In genomic region chr6:28931636-28932327, GRCm38 (mm10) we compare ENCODE assay signal across 9 mouse cellular contexts.
DNase-seq lines count a peak whose midpoint lies in the region; ATAC-seq and TF ChIP-seq lines count a peak whose summit lies in the region.
"Had no signal": no experiment of that assay in that cellular context is flagged by ENCODE, and none has a peak within 500 bp of the region (broad histone marks: within the 10 kb centered on the region; RNA-seq: fewer than 3 reads in every experiment).

No protein-coding gene starts in this region.

- ATAC-seq in forebrain, embryonic 11.5 days (replicated peaks; ENCODE audit: low FRiP score), result peak; percentile 81
- ATAC-seq in limb, embryonic 14.5 days (ENCODE audit: low FRiP score, low read depth), result peak; percentile 53
- no peak for ATAC-seq in inflammation-experienced regulatory T-cells, adult 6 months

- no peak for TF ChIP-seq CTCF in thymus, adult 2 months (IDR thresholded peaks at IDR 0.05; ENCODE audit: borderline replicate concordance, control insufficient read depth, extremely low read depth, insufficient read depth, low read length, poor library complexity)

- H3K4me2 ChIP-seq in forebrain, embryonic 11.5 days (ENCODE audit: low read depth, low read length, severe bottlenecking), result peak overlapping the region; percentile 49
- peak overlapping the region; percentile 47 for H3K4me2 ChIP-seq in limb, embryonic 14.5 days (replicated peaks; ENCODE audit: low read depth, low read length, severe bottlenecking)

- DNase-seq in cerebellum, postnatal 10 days, result peak; percentile 34 to 50
- no peak for DNase-seq in cerebellum, postnatal 36 days
- peak; percentile 32 for DNase-seq in CD4-positive helper T cell, adult 2 months (ENCODE audit: low read depth, low spot score)
- DNase-seq in forebrain, embryonic 11.5 days (ENCODE audit: low spot score), result peak; percentile 68
- DNase-seq in limb, embryonic 14.5 days (ENCODE audit: low spot score), result no peak
- DNase-seq in adrenal gland, postnatal 36 days, result no peak
- no peak for DNase-seq in thymus, adult 2 months

- 0 out of 2 replicates have a peak overlapping the region, but pooled peaks have one; percentile 18 for H3K27ac ChIP-seq in forebrain, embryonic 11.5 days (ENCODE audit: low read depth, low read length)
- H3K27ac ChIP-seq in limb, embryonic 14.5 days (replicated peaks; ENCODE audit: low read depth, low read length), result no peak overlapping the region
- no peak overlapping the region for H3K27ac ChIP-seq in thymus, adult 2 months (ENCODE audit: control insufficient read depth, insufficient read depth, low read length)

- H3K4me1 ChIP-seq in forebrain, embryonic 11.5 days (replicated peaks; ENCODE audit: control insufficient read depth, insufficient read depth, low read length), result peaks cover 14% of the 10 kb centered on the region; the same call in 1 of the 2 replicates
- H3K4me1 ChIP-seq in limb, embryonic 14.5 days (ENCODE audit: control insufficient read depth, insufficient read depth, low read length), result peaks cover 19% of the 10 kb centered on the region
- no peaks in the 10 kb centered on the region for H3K4me1 ChIP-seq in thymus, adult 2 months (replicated peaks; ENCODE audit: control insufficient read depth, insufficient read depth, low read length)

- no peaks in the 10 kb centered on the region for H3K27me3 ChIP-seq in forebrain, embryonic 11.5 days (ENCODE audit: control insufficient read depth, insufficient read depth, low read length)
- no peaks in the 10 kb centered on the region for H3K27me3 ChIP-seq in limb, embryonic 14.5 days (ENCODE audit: control insufficient read depth, insufficient read depth, low read length)
- no peaks in the 10 kb centered on the region; the same call in 1 of the 2 replicates for H3K27me3 ChIP-seq in thymus, adult 2 months (ENCODE audit: control insufficient read depth, insufficient read depth, low read length)

- H3K9ac ChIP-seq in forebrain, embryonic 11.5 days (ENCODE audit: low read length), result peak overlapping the region; percentile 29; the same call in 1 of the 2 replicates
- H3K9ac ChIP-seq in limb, embryonic 14.5 days (ENCODE audit: low read depth, low read length, severe bottlenecking), result peak overlapping the region; percentile 40; the same call in 1 of the 2 replicates

- H3K9me3 ChIP-seq in forebrain, embryonic 11.5 days (ENCODE audit: control insufficient read depth, low read length), result no peaks in the 10 kb centered on the region
- H3K9me3 ChIP-seq in limb, embryonic 14.5 days (ENCODE audit: control insufficient read depth, low read length), result no peaks in the 10 kb centered on the region

- H3K4me3 ChIP-seq in forebrain, embryonic 11.5 days (ENCODE audit: low read depth, low read length), result peak overlapping the region; percentile 17; the same call in 1 of the 2 replicates
- H3K4me3 ChIP-seq in limb, embryonic 14.5 days (replicated peaks; ENCODE audit: low read length), result peak overlapping the region; percentile 14
- no peak overlapping the region for H3K4me3 ChIP-seq in thymus, adult 2 months (ENCODE audit: control insufficient read depth, insufficient read depth, low read length)
- H3K4me3 ChIP-seq: myocyte had no signal

- no peak for TF ChIP-seq POLR2A in limb, embryonic 14.5 days (IDR thresholded peaks at IDR 0.05; ENCODE audit: borderline replicate concordance, extremely low read depth, insufficient read depth, insufficient read length)
- no peak for TF ChIP-seq POLR2A in thymus, adult 2 months (IDR thresholded peaks at IDR 0.05; ENCODE audit: control insufficient read depth, extremely low read depth, insufficient read depth, low read length, poor library complexity)

- 3% methylated on average over 12 of the region's 13 CpGs for WGBS in forebrain, embryonic 11.5 days
- 3% methylated on average over 9 of the region's 13 CpGs for WGBS in limb, embryonic 14.5 days
- WGBS in thymus, adult 2 months, result 15% methylated on average over 11 of the region's 13 CpGs

- H3K36me3 ChIP-seq in forebrain, embryonic 11.5 days (ENCODE audit: control insufficient read depth, insufficient read depth, low read length), result no peaks in the 10 kb centered on the region
- no peaks in the 10 kb centered on the region for H3K36me3 ChIP-seq in limb, embryonic 14.5 days (ENCODE audit: control insufficient read depth, insufficient read depth, low read length)
- no peaks in the 10 kb centered on the region for H3K36me3 ChIP-seq in thymus, adult 2 months (ENCODE audit: control insufficient read depth, insufficient read depth, low read length)

Comparison
In these comparisons a context has a peak if more than half of its experiments do, and no peak if none do; other contexts are left out.
1. DNase-seq: peak in cerebellum, postnatal 10 days (2 of 2), CD4-positive helper T cell, adult 2 months (single experiment) and forebrain, embryonic 11.5 days (single experiment); none in cerebellum, postnatal 36 days (0 of 2), limb, embryonic 14.5 days (single experiment), adrenal gland, postnatal 36 days (0 of 2) and thymus, adult 2 months (single experiment).